ENCODE assay signal across 8 mouse cellular contexts in genomic region chr8:48553791-48554288, GRCm38 (mm10).
DNase-seq lines count a peak whose midpoint lies in the region; TF ChIP-seq lines count a peak whose summit lies in the region.

No protein-coding gene starts in this region.

- H3K9me3 ChIP-seq in hindbrain, embryonic 10.5 days, result no peaks in the 10 kb centered on the region

- DNase-seq in adrenal gland, adult 2 months, result peak; percentile 21
- no peak for DNase-seq in adrenal gland, postnatal 14 days
- peak; percentile 78 for DNase-seq in brain, embryonic 14.5 days (ENCODE audit: low read depth)
- DNase-seq in hindbrain, embryonic 10.5 days (ENCODE audit: low spot score), result peak; percentile 33
- DNase-seq in mesoderm, embryonic 11.5 days (ENCODE audit: low read depth, low spot score), result peak; percentile 49
- DNase-seq in urinary bladder, adult 2 months (ENCODE audit: low spot score), result no peak
- no peak for DNase-seq in cerebellum, adult 9-11 months
- DNase-seq in testis, postnatal 14 days (ENCODE audit: low spot score), result no peak

- peak overlapping the region; percentile 98 for H3K27ac ChIP-seq in hindbrain, embryonic 10.5 days

- WGBS in hindbrain, embryonic 10.5 days, result under 1% methylated on average over 9 of the region's 9 CpGs

- peaks cover 36% of the 10 kb centered on the region for H3K4me1 ChIP-seq in hindbrain, embryonic 10.5 days (replicated peaks)

- H3K36me3 ChIP-seq in hindbrain, embryonic 10.5 days, result peaks cover 3% of the 10 kb centered on the region

- no peak for TF ChIP-seq CTCF in brain, embryonic 14.5 days (IDR thresholded peaks at IDR 0.05; ENCODE audit: borderline replicate concordance, extremely low read depth, insufficient read depth, insufficient read length)

- H3K4me3 ChIP-seq in hindbrain, embryonic 10.5 days, result peak overlapping the region; percentile 85

- no peak for TF ChIP-seq POLR2A in brain, embryonic 14.5 days (IDR thresholded peaks at IDR 0.05; ENCODE audit: borderline replicate concordance, extremely low read depth, insufficient read depth, insufficient read length, poor library complexity, severe bottlenecking)

- no peaks in the 10 kb centered on the region for H3K27me3 ChIP-seq in hindbrain, embryonic 10.5 days (ENCODE audit: insufficient read depth, poor library complexity, severe bottlenecking)

Comparison
In these comparisons a context has a peak if more than half of its experiments do, and no peak if none do; other contexts are left out.
1. DNase-seq: peak in adrenal gland, adult 2 months (single experiment), brain, embryonic 14.5 days (single experiment), hindbrain, embryonic 10.5 days (single experiment) and mesoderm, embryonic 11.5 days (single experiment); none in adrenal gland, postnatal 14 days (single experiment), urinary bladder, adult 2 months (single experiment), cerebellum, adult 9-11 months (single experiment) and testis, postnatal 14 days (single experiment).